Mouse (Mus musculus): ENCODE results near the gene Elovl7. TPM values are rescaled to one million over a fixed set of nuclear protein-coding genes. Genes with fewer than 3 reads are reported as not detected.
A peak's percentile ranks its signal among the peaks of the same experiment; 100 is the strongest.

Gene Elovl7
- polyA plus RNA-seq, 1 experiment from 2014 or later = 12.3 TPM

- Histone ChIP-seq H3K27me3 (ENCODE audit: control insufficient read depth, insufficient read depth, low read depth, low read length) (no peaks in the 10 kb centered on the region), H3K4me2 (ENCODE audit: low read depth, low read length) (no peak overlapping the region), H3K4me3 (ENCODE audit: low read length) (no peak overlapping the region), H3K27ac (ENCODE audit: low read length) (no peak overlapping the region), H3K9ac (ENCODE audit: low read length) (no peak overlapping the region), H3K36me3 (ENCODE audit: control insufficient read depth, insufficient read depth, low read length) (no peaks in the 10 kb centered on the region), H3K9me3 (ENCODE audit: control insufficient read depth, low read length) (no peaks in the 10 kb centered on the region), H3K4me1 (replicated peaks; ENCODE audit: control insufficient read depth, insufficient read depth, low read length) (peaks cover 6% of the 10 kb centered on the region; the same call in 1 of the 2 replicates)
- ATAC-seq (ENCODE audit: low read depth) = no peak
- whole genome bisulfite sequencing = 48% methylated on average over 1 of the region's 1 CpGs
These were observed 89.6 kb downstream of the Elovl7 start for GRCm38 (mm10) chr13:108303841-108304240.

- Histone ChIP-seq H3K9ac (ENCODE audit: low read length) (no peak overlapping the region), H3K4me3 (ENCODE audit: low read length) (no peak overlapping the region), H3K4me1 (replicated peaks; ENCODE audit: control insufficient read depth, insufficient read depth, low read length) (peaks cover 6% of the 10 kb centered on the region; the same call in 1 of the 2 replicates), H3K27me3 (ENCODE audit: control insufficient read depth, insufficient read depth, low read depth, low read length) (no peaks in the 10 kb centered on the region), H3K27ac (ENCODE audit: low read length) (no peak overlapping the region), H3K36me3 (ENCODE audit: control insufficient read depth, insufficient read depth, low read length) (no peaks in the 10 kb centered on the region), H3K4me2 (ENCODE audit: low read depth, low read length) (no peak overlapping the region), H3K9me3 (ENCODE audit: control insufficient read depth, low read length) (no peaks in the 10 kb centered on the region)
- no peak for ATAC-seq (ENCODE audit: low read depth)
- 20% methylated on average over 2 of the region's 2 CpGs for WGBS
These were observed 90.5 kb downstream of the Elovl7 start for GRCm38 (mm10) chr13:108304680-108305079.

- no peaks in the 10 kb centered on the region for H3K36me3 ChIP-seq (ENCODE audit: control insufficient read depth, insufficient read depth, low read length)
- H3K9me3 ChIP-seq (ENCODE audit: control insufficient read depth, low read length) = no peaks in the 10 kb centered on the region
- H3K4me3 ChIP-seq (ENCODE audit: low read length) = peak within 1 kb of the TSS; percentile 85
- peaks cover 16% of the 10 kb centered on the region for H3K4me1 ChIP-seq (replicated peaks; ENCODE audit: control insufficient read depth, insufficient read depth, low read length)
- peak within 1 kb of the TSS; percentile 95 for H3K4me2 ChIP-seq (ENCODE audit: low read depth, low read length)
- peak within 1 kb of the TSS; percentile 83 for H3K9ac ChIP-seq (ENCODE audit: low read length)
- no peaks in the 10 kb centered on the region for H3K27me3 ChIP-seq (ENCODE audit: control insufficient read depth, insufficient read depth, low read depth, low read length)
- WGBS = under 1% methylated on average over 48 of the region's 48 CpGs
- ATAC-seq (ENCODE audit: low read depth) = peak; percentile 99
- H3K27ac ChIP-seq (ENCODE audit: low read length) = peak within 1 kb of the TSS; percentile 85
These were observed 101.7 kb downstream of the Elovl7 start, which contains the start of gene Depdc1b for GRCm38 (mm10) chr13:108315702-108316486. Gene Depdc1b (plus strand): TSS chr13:108316332.

- Histone ChIP-seq H3K4me3 (ENCODE audit: low read length) (peak overlapping the region; percentile 85), H3K27me3 (ENCODE audit: control insufficient read depth, insufficient read depth, low read depth, low read length) (no peaks in the 10 kb centered on the region), H3K36me3 (ENCODE audit: control insufficient read depth, insufficient read depth, low read length) (no peaks in the 10 kb centered on the region), H3K27ac (ENCODE audit: low read length) (peak overlapping the region; percentile 75), H3K9ac (ENCODE audit: low read length) (peak overlapping the region; percentile 83), H3K9me3 (ENCODE audit: control insufficient read depth, low read length) (no peaks in the 10 kb centered on the region), H3K4me1 (replicated peaks; ENCODE audit: control insufficient read depth, insufficient read depth, low read length) (peaks cover 16% of the 10 kb centered on the region), H3K4me2 (ENCODE audit: low read depth, low read length) (peak overlapping the region; percentile 95)
- ATAC-seq (ENCODE audit: low read depth) = peak; percentile 65
- WGBS = 0% methylated on average over 32 of the region's 32 CpGs
These were observed 102.3 kb downstream of the Elovl7 start for GRCm38 (mm10) chr13:108316487-108316903.

GRCm38 (mm10) chr13:108317414-108317813, 103.2 kb downstream of the Elovl7 start:
- H3K4me3 ChIP-seq (ENCODE audit: low read length) = peak overlapping the region; percentile 85
- no peaks in the 10 kb centered on the region for H3K36me3 ChIP-seq (ENCODE audit: control insufficient read depth, insufficient read depth, low read length)
- no peaks in the 10 kb centered on the region for H3K27me3 ChIP-seq (ENCODE audit: control insufficient read depth, insufficient read depth, low read depth, low read length)
- WGBS = 83% methylated on average over 2 of the region's 2 CpGs
- ATAC-seq (ENCODE audit: low read depth) = no peak
- no peak overlapping the region for H3K27ac ChIP-seq (ENCODE audit: low read length)
- peak overlapping the region; percentile 83 for H3K9ac ChIP-seq (ENCODE audit: low read length)
- no peaks in the 10 kb centered on the region for H3K9me3 ChIP-seq (ENCODE audit: control insufficient read depth, low read length)
- peak overlapping the region; percentile 95 for H3K4me2 ChIP-seq (ENCODE audit: low read depth, low read length)
- H3K4me1 ChIP-seq (replicated peaks; ENCODE audit: control insufficient read depth, insufficient read depth, low read length) = peaks cover 16% of the 10 kb centered on the region

GRCm38 (mm10) chr13:108319028-108319427, 104.8 kb downstream of the Elovl7 start:
- Histone ChIP-seq H3K9ac (ENCODE audit: low read length) (no peak overlapping the region), H3K9me3 (ENCODE audit: control insufficient read depth, low read length) (no peaks in the 10 kb centered on the region), H3K4me3 (ENCODE audit: low read length) (no peak overlapping the region), H3K27me3 (ENCODE audit: control insufficient read depth, insufficient read depth, low read depth, low read length) (no peaks in the 10 kb centered on the region), H3K4me2 (ENCODE audit: low read depth, low read length) (no peak overlapping the region), H3K4me1 (replicated peaks; ENCODE audit: control insufficient read depth, insufficient read depth, low read length) (peaks cover 16% of the 10 kb centered on the region), H3K27ac (ENCODE audit: low read length) (no peak overlapping the region), H3K36me3 (ENCODE audit: control insufficient read depth, insufficient read depth, low read length) (no peaks in the 10 kb centered on the region; the same call in 1 of the 2 replicates)
- no peak for ATAC-seq (ENCODE audit: low read depth)
- WGBS = 93% methylated on average over 8 of the region's 8 CpGs

- Histone ChIP-seq H3K36me3 (ENCODE audit: control insufficient read depth, insufficient read depth, low read length) (no peaks in the 10 kb centered on the region; the same call in 1 of the 2 replicates), H3K4me1 (replicated peaks; ENCODE audit: control insufficient read depth, insufficient read depth, low read length) (peaks cover 15% of the 10 kb centered on the region), H3K27me3 (ENCODE audit: control insufficient read depth, insufficient read depth, low read depth, low read length) (no peaks in the 10 kb centered on the region), H3K9ac (ENCODE audit: low read length) (no peak overlapping the region), H3K27ac (ENCODE audit: low read length) (no peak overlapping the region), H3K9me3 (ENCODE audit: control insufficient read depth, low read length) (no peaks in the 10 kb centered on the region), H3K4me2 (ENCODE audit: low read depth, low read length) (no peak overlapping the region), H3K4me3 (ENCODE audit: low read length) (no peak overlapping the region)
- WGBS = 86% methylated on average over 8 of the region's 8 CpGs
- no peak for ATAC-seq (ENCODE audit: low read depth)
These were observed 106.0 kb downstream of the Elovl7 start for GRCm38 (mm10) chr13:108320216-108320615.

GRCm38 (mm10) chr13:108322466-108322865, 108.3 kb downstream of the Elovl7 start:
- ATAC-seq (ENCODE audit: low read depth) = no peak
- no peaks in the 10 kb centered on the region for H3K27me3 ChIP-seq (ENCODE audit: control insufficient read depth, insufficient read depth, low read depth, low read length)
- no peaks in the 10 kb centered on the region for H3K9me3 ChIP-seq (ENCODE audit: control insufficient read depth, low read length)
- no peak overlapping the region for H3K9ac ChIP-seq (ENCODE audit: low read length)
- H3K4me1 ChIP-seq (replicated peaks; ENCODE audit: control insufficient read depth, insufficient read depth, low read length) = no peaks in the 10 kb centered on the region; the same call in 1 of the 2 replicates
- H3K27ac ChIP-seq (ENCODE audit: low read length) = no peak overlapping the region
- WGBS = 89% methylated on average over 2 of the region's 2 CpGs
- H3K36me3 ChIP-seq (ENCODE audit: control insufficient read depth, insufficient read depth, low read length) = no peaks in the 10 kb centered on the region; the same call in 1 of the 2 replicates
- no peak overlapping the region for H3K4me3 ChIP-seq (ENCODE audit: low read length)
- H3K4me2 ChIP-seq (ENCODE audit: low read depth, low read length) = no peak overlapping the region

- 87% methylated on average over 2 of the region's 2 CpGs for WGBS
- ATAC-seq (ENCODE audit: low read depth) = no peak
- no peaks in the 10 kb centered on the region for H3K27me3 ChIP-seq (ENCODE audit: control insufficient read depth, insufficient read depth, low read depth, low read length)
These were observed 109.1 kb downstream of the Elovl7 start for GRCm38 (mm10) chr13:108323317-108323716.

More at GRCm38 (mm10) chr13:108323317-108323716, 109.1 kb downstream of the Elovl7 start:
- Histone ChIP-seq H3K4me3 (ENCODE audit: low read length) (no peak overlapping the region), H3K27ac (ENCODE audit: low read length) (no peak overlapping the region), H3K9ac (ENCODE audit: low read length) (no peak overlapping the region), H3K9me3 (ENCODE audit: control insufficient read depth, low read length) (no peaks in the 10 kb centered on the region), H3K4me2 (ENCODE audit: low read depth, low read length) (no peak overlapping the region), H3K4me1 (replicated peaks; ENCODE audit: control insufficient read depth, insufficient read depth, low read length) (no peaks in the 10 kb centered on the region), H3K36me3 (ENCODE audit: control insufficient read depth, insufficient read depth, low read length) (no peaks in the 10 kb centered on the region; the same call in 1 of the 2 replicates)

Measured in lung, embryonic 16.5 days (tissue).